Mouse (Mus musculus) stomach, postnatal 0 days (tissue): ENCODE data around the gene Cactin. TPM values are rescaled to one million over a fixed set of nuclear protein-coding genes. Genes with fewer than 3 reads are reported as not detected.

ENCODE experiments used
- ATAC-seq: fragments of 200-750 bp; cut with Nextera tagmentation; 2 replicates; pipeline ENCODE4 v1.8.0; 2017; ENCODE audit not compliant: low FRiP score, low TSS enrichment
- DNase-seq: peaks from one replicate; pipeline ENCODE4 v3.0.0-alpha.2; 2016; ENCODE audit warnings: low spot score
- H3K27ac ChIP-seq: fragments of 300-500 bp; sonication (generic); replicated peaks from 2 replicates; pipeline ENCODE4 v1.5.1; 2014; ENCODE audit warnings: mild to moderate bottlenecking, control low read depth
- H3K27me3 ChIP-seq: fragments of 300-500 bp; sonication (generic); 2 replicates; pipeline ENCODE4 v1.6.1; 2014; ENCODE audit warnings: low read length; ENCODE audit not compliant: control insufficient read depth, insufficient read depth
- H3K36me3 ChIP-seq: fragments of 300-500 bp; sonication (generic); 2 replicates; pipeline ENCODE4 v1.6.1; 2014; ENCODE audit warnings: low read length, mixed read lengths; ENCODE audit not compliant: control insufficient read depth, insufficient read depth
- H3K4me1 ChIP-seq: fragments of 300-500 bp; sonication (generic); replicated peaks from 2 replicates; pipeline ENCODE4 v1.6.1; 2014; ENCODE audit warnings: antibody characterized with exemption; ENCODE audit not compliant: control insufficient read depth, insufficient read depth
- H3K4me2 ChIP-seq: fragments of 300-500 bp; sonication (generic); replicated peaks from 2 replicates; pipeline ENCODE4 v1.6.1; 2014; ENCODE audit warnings: low read depth, mild to moderate bottlenecking, control low read depth, moderate library complexity
- H3K4me3 ChIP-seq: fragments of 300-500 bp; sonication (generic); 2 replicates; pipeline ENCODE4 v1.5.1; 2014; ENCODE audit warnings: low read depth, low read length, control low read depth
- H3K9ac ChIP-seq: fragments of 300-500 bp; sonication (generic); 2 replicates; pipeline ENCODE4 v1.6.1; 2014; ENCODE audit warnings: mild to moderate bottlenecking, low read length, control low read depth, mixed read lengths
- H3K9me3 ChIP-seq: fragments of 300-500 bp; sonication (generic); 2 replicates; pipeline ENCODE4 v1.6.1; 2016; ENCODE audit warnings: low read length; ENCODE audit not compliant: control insufficient read depth
- CTCF ChIP-seq: IDR thresholded peaks from 2 replicates; pipeline ENCODE4 v1.5.1; 2016; ENCODE audit warnings: antibody characterized with exemption, low read depth, mild to moderate bottlenecking, moderate library complexity
- EP300 ChIP-seq: optimal IDR thresholded peaks from 2 replicates; pipeline ENCODE3; 2016; ENCODE audit warnings: antibody characterized with exemption
- WGBS: fragments of 180-500 bp; shearing (Covaris S2); extraction: QIAGEN DNeasy Blood & Tissue Kit; methylation state at CpG from one replicate; pipeline ENCODE4 v1.1.7; 2014; 5-methylcytosine and 5-hydroxymethylcytosine counted together
- polyA plus RNA-seq: library from polyadenylated mRNA; unstranded; fragments of >200 nt; fragmentation: Nextera tagmentation; extraction: Ambion mirVana; gene quantifications from 2 replicates; pipeline ENCODE4 v1.2.1, GENCODE M21; 2015

Cactin gene
- polyA plus RNA-seq, 1 experiment from 2014 or later: 16.2 TPM

DNA sequence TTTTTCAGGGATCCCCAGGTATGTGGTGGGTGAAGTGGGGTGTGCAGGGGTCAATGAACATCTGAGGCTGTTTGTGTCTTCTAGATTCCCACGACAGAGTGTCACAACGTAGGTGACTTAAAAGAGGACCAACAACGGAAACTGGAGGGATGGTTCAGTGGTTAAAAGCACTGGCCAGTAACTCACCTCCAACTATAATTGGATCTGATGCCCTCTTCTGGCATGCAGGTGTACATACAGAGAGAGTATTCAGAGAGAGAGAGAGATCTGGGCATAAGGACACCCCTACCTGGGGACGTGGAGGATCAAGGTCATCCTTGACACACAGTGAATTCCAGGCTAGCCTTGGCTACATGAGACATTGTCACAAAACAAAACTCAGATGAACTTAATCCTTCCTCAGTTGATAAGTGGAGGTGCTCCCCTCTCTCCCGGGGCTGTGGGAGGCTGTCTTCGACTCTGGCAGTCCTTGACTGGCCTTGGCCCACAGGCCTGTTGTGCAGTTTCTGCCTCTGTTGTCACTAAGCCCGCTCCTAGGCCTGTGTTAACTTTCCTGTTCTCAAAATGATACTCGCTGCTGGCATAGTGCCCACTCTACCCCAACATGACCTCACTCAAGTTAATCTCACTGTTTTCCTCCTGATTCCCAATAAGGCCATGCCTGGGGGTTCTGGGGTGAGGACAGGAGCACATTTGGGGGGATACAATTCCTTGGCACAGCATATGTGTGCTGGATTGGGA is 23.7 kb downstream of the Cactin start:
- H3K9me3 ChIP-seq: no peaks in the 10 kb centered on the region
- H3K27ac ChIP-seq: no peak overlapping the region
- H3K27me3 ChIP-seq: 0 out of 2 replicates have a peak, but pooled peaks cover 3% of the 10 kb centered on the region
- no peak overlapping the region for H3K4me2 ChIP-seq
- H3K9ac ChIP-seq: no peak overlapping the region
- no peak overlapping the region for H3K4me3 ChIP-seq
- ATAC-seq: no peak
- 41% methylated on average over 8 of the region's 8 CpGs for WGBS
- no peak for DNase-seq
- TF ChIP-seq CTCF: peak; percentile 59
- TF ChIP-seq EP300: no peak
- peaks cover 4% of the 10 kb centered on the region for H3K4me1 ChIP-seq
- no peaks in the 10 kb centered on the region for H3K36me3 ChIP-seq

GRCm38 (mm10) chr10:81345162-81345534 is 24.2 kb downstream of the Cactin start:
- Histone ChIP-seq H3K27me3 (0 out of 2 replicates have a peak, but pooled peaks cover 3% of the 10 kb centered on the region), H3K9me3 (no peaks in the 10 kb centered on the region), H3K9ac (no peak overlapping the region), H3K4me1 (peaks cover 5% of the 10 kb centered on the region), H3K27ac (no peak overlapping the region), H3K4me3 (no peak overlapping the region), H3K36me3 (no peaks in the 10 kb centered on the region), H3K4me2 (no peak overlapping the region)
- DNase-seq (no peak), ATAC-seq (no peak)
- 86% methylated on average over 4 of the region's 4 CpGs for WGBS
- TF ChIP-seq CTCF: no peak
- TF ChIP-seq EP300: no peak

DNA sequence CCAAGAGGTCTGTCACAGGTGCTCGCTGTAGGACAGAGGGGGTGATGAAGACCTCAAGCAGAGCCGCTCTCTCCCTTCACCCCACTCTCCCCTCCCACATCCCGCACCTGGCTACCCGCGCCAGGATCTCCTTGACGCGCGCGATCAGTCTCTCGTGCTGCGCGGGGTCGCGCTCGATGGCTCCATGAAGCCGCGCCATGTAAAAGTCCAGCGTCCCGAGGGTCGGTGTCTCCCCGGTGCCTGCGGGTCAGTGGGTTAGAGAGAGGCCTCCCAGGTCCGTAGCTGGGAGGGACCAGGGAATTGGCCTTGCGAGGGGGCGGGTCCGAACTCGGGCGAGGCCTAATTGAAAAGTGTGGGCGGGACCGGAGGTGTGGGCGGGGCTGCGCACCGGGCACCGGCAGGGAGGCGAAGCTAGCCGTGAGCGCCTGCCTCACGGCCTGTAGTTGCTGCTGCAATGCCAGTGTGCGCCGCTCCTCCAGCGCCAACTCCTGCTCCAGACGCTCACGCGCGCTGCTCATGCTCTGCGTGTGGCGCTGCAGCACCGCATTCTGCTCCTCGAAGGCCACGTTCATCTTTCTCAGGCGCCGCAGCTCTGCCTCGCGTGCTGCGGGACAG is 25.7 kb downstream of the Cactin start:
- Histone ChIP-seq H3K27me3 (0 out of 2 replicates have a peak, but pooled peaks cover 3% of the 10 kb centered on the region), H3K9ac (0 out of 2 replicates have a peak overlapping the region, but pooled peaks have one; percentile 31), H3K4me3 (no peak overlapping the region), H3K4me2 (peak overlapping the region; percentile 46), H3K36me3 (no peaks in the 10 kb centered on the region), H3K9me3 (no peaks in the 10 kb centered on the region), H3K27ac (peak overlapping the region; percentile 65; the same call in 1 of the 2 replicates), H3K4me1 (peaks cover 5% of the 10 kb centered on the region)
- TF ChIP-seq EP300 (no peak), CTCF (peak; percentile 62)
- peak; percentile 93 for DNase-seq
- peak; percentile 55 for ATAC-seq
- 18% methylated on average over 52 of the region's 55 CpGs for WGBS

GRCm38 (mm10) chr10:81349146-81349545 is 28.2 kb downstream of the Cactin start:
- DNase-seq: peak; percentile 77
- WGBS: 5% methylated on average over 11 of the region's 12 CpGs
- TF ChIP-seq EP300: no peak
- peak; percentile 19; the same call in 1 of the 2 replicates for TF ChIP-seq CTCF

DNA sequence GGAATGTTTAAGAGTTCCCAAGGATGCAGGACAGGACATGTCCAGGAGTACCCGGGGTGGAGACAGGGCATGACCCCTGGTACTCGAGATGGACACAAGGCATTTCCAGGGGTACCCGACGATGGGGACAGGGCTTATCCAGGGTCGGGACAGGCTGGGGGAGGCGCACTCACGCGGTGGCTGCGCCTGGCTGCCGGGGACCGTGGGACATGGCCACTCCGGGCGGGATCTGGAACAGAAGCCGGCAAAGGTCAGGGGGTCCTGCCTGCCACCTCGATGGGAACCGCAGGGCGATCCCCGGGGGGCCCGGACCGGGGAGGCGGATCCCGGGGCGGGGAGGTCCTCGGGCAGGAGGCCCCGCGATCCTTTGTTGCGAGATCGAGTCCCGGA is 29.1 kb downstream of the Cactin start:
- DNase-seq: no peak
- no peaks in the 10 kb centered on the region for H3K27me3 ChIP-seq
- H3K27ac ChIP-seq: peak overlapping the region; percentile 91
- ATAC-seq: no peak; the same call in 1 of the 2 replicates
- H3K36me3 ChIP-seq: no peaks in the 10 kb centered on the region
- peak overlapping the region; percentile 90 for H3K4me2 ChIP-seq
- 0% methylated on average over 27 of the region's 29 CpGs for WGBS
- H3K9me3 ChIP-seq: no peaks in the 10 kb centered on the region
- H3K4me3 ChIP-seq: peak overlapping the region; percentile 71
- peak overlapping the region; percentile 82 for H3K9ac ChIP-seq
- TF ChIP-seq EP300: no peak
- peaks cover 5% of the 10 kb centered on the region for H3K4me1 ChIP-seq

More at GRCm38 (mm10) chr10:81349146-81349545, 28.2 kb downstream of the Cactin start:
- peaks cover 5% of the 10 kb centered on the region for H3K4me1 ChIP-seq
- H3K27ac ChIP-seq: peak overlapping the region; percentile 91
- H3K27me3 ChIP-seq: no peaks in the 10 kb centered on the region
- H3K4me3 ChIP-seq: peak overlapping the region; percentile 71
- H3K9ac ChIP-seq: peak overlapping the region; percentile 82
- peak overlapping the region; percentile 90 for H3K4me2 ChIP-seq
- H3K9me3 ChIP-seq: no peaks in the 10 kb centered on the region
- H3K36me3 ChIP-seq: no peaks in the 10 kb centered on the region
- ATAC-seq: peak; percentile 38; the same call in 1 of the 2 replicates
